16 mouse cellular contexts compared by ENCODE assay signal in the genomic region with DNA sequence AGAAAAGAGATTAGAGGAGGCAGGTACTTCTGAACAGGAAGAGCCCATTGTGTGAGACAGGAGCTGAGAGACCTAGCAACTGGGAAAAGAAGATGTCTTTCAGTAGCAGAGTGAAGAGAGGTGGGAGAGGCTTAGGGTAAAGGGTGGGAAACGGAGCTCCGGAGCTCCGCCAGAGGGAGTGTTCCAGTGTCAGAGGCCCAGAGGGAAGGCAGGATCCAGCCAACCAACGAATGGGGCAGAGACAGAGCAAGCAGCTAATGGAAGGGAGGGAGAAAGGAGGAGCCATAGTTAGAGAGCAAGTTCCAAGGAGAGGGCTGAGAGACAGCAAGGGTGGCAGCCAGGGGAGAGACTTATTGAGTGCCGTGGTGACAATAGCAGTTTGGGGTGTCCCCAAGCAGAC. TPM values are rescaled to one million over a fixed set of nuclear protein-coding genes. Genes with fewer than 3 reads are reported as not detected.
DNase-seq lines count a peak whose midpoint lies in the region; ATAC-seq and TF ChIP-seq lines count a peak whose summit lies in the region.
"Had no signal": no experiment of that assay in that cellular context is flagged by ENCODE, and none has a peak within 500 bp of the region (broad histone marks: within the 10 kb centered on the region; RNA-seq: fewer than 3 reads in every experiment).

No protein-coding gene starts in this region.

- WGBS in heart, embryonic 11.5 days (ENCODE audit: insufficient replicate concordance): 13% methylated on average over 5 of the region's 5 CpGs

- in situ Hi-C loops in ES-E14 (cut with MboI; ENCODE audit: low sequenced_read_pairs in 2 of 2, unreplicated experiment in 2 of 2): no loop called here

- DNase-seq in heart, adult 9 months (ENCODE audit: low spot score in 2 of 2): no peak
- DNase-seq in layer of hippocampus, adult 2 months (ENCODE audit: low spot score in 2 of 2): no peak
- no peak for DNase-seq in layer of hippocampus, adult 9-10 months (ENCODE audit: low spot score)
- DNase-seq in ES-E14 (ENCODE audit: low read depth, low spot score): peak; percentile 37
- peak; percentile 37 for DNase-seq in embryo, embryonic 10 days (ENCODE audit: low spot score)
- no peak for DNase-seq in neural tube, embryonic 10.5 days (ENCODE audit: extremely low spot score, low spot score)
- DNase-seq in adrenal gland, adult 2 months: no peak
- DNase-seq: gastrocnemius, postnatal 25 days; heart, postnatal 14 days; kidney, postnatal 25 days; liver, postnatal 0 days; thymus, postnatal 14 days had no signal

- H3K4me3 ChIP-seq in heart, embryonic 11.5 days (ENCODE audit: low read depth, low read length): no peak overlapping the region
- H3K4me3 ChIP-seq in layer of hippocampus, adult 2 months: no peak overlapping the region
- no peak overlapping the region for H3K4me3 ChIP-seq in ES-E14 (ENCODE audit: insufficient read depth in 1 of 2, low read depth in 1 of 2, low read length in 2 of 2, poor library complexity in 1 of 2, severe bottlenecking in 1 of 2)
- H3K4me3 ChIP-seq: intestine, embryonic 15.5 days; limb, embryonic 12.5 days; megakaryocyte, embryonic 14.5 days had no signal

- no peaks in the 10 kb centered on the region; the same call in 1 of the 2 replicates for H3K9me3 ChIP-seq in heart, embryonic 11.5 days (replicated peaks; ENCODE audit: control insufficient read depth, low read length)
- H3K9me3 ChIP-seq in ES-E14 (ENCODE audit: control insufficient read depth, insufficient read depth, low read depth, low read length): no peaks in the 10 kb centered on the region
- H3K9me3 ChIP-seq: intestine, embryonic 15.5 days had no signal

- no peak overlapping the region for H3K27ac ChIP-seq in heart, embryonic 11.5 days (ENCODE audit: low read depth, low read length)
- H3K27ac ChIP-seq in layer of hippocampus, adult 2 months: no peak overlapping the region
- H3K27ac ChIP-seq in ES-E14 (ENCODE audit: insufficient read depth, low read depth, low read length, poor library complexity, severe bottlenecking): no peak overlapping the region
- H3K27ac ChIP-seq: intestine, embryonic 15.5 days; limb, embryonic 12.5 days had no signal

- no peak for ATAC-seq in heart, embryonic 11.5 days (replicated peaks; ENCODE audit: insufficient number of reproducible peaks, low FRiP score, low TSS enrichment)
- ATAC-seq: intestine, embryonic 15.5 days; liver, postnatal 0 days had no signal

- H3K4me2 ChIP-seq in heart, embryonic 11.5 days: peak overlapping the region; percentile 2; the same call in 1 of the 2 replicates
- H3K4me2 ChIP-seq: intestine, embryonic 15.5 days; limb, embryonic 12.5 days had no signal

- peak; percentile 23; the same call in 1 of the 2 replicates for TF ChIP-seq CTCF in layer of hippocampus, adult 2 months (conservative IDR thresholded peaks at IDR 0.05)

- peaks cover 14% of the 10 kb centered on the region for H3K4me1 ChIP-seq in heart, embryonic 11.5 days (ENCODE audit: control insufficient read depth, insufficient read depth, low read length)
- H3K4me1 ChIP-seq in ES-E14 (ENCODE audit: control insufficient read depth in 2 of 2, insufficient read depth in 2 of 2, low read length in 2 of 2, poor library complexity in 1 of 2): peaks cover 0 to 8% of the 10 kb centered on the region in 2 experiments; a peak in 2 of 4 replicates

- H3K36me3 ChIP-seq in heart, embryonic 11.5 days (ENCODE audit: control insufficient read depth, insufficient read depth, low read length): peaks cover 10% of the 10 kb centered on the region
- H3K36me3 ChIP-seq in ES-E14 (ENCODE audit: control insufficient read depth, insufficient read depth, low read length, poor library complexity, severe bottlenecking): no peaks in the 10 kb centered on the region; the same call in 1 of the 2 replicates

- no peaks in the 10 kb centered on the region for H3K27me3 ChIP-seq in heart, embryonic 11.5 days (ENCODE audit: control insufficient read depth, insufficient read depth, low read length)
- H3K27me3 ChIP-seq: intestine, embryonic 15.5 days; limb, embryonic 12.5 days; megakaryocyte, embryonic 14.5 days had no signal

- no peak overlapping the region for H3K9ac ChIP-seq in heart, embryonic 11.5 days (ENCODE audit: low read depth, low read length)
- H3K9ac ChIP-seq in ES-E14 (ENCODE audit: insufficient read depth, low read depth, low read length, poor library complexity, severe bottlenecking): no peak overlapping the region; the same call in 1 of the 2 replicates
- H3K9ac ChIP-seq: intestine, embryonic 15.5 days; limb, embryonic 12.5 days; liver, postnatal 0 days had no signal

TF ChIP-seq in ES-E14, 5 proteins besides CTCF, POLR2A, EP300 and RAD21:
- no peak for TF ChIP-seq CHD2 (IDR thresholded peaks at IDR 0.05; ENCODE audit: low read depth, low read length)
- TF ChIP-seq HCFC1 (IDR thresholded peaks at IDR 0.05; ENCODE audit: borderline replicate concordance, insufficient read depth, low read length): no peak
- TF ChIP-seq MAFK (IDR thresholded peaks at IDR 0.05; ENCODE audit: insufficient read depth, low read depth, low read length): no peak
- no peak for TF ChIP-seq ZC3H11A (IDR thresholded peaks at IDR 0.05; ENCODE audit: borderline replicate concordance, low read depth, low read length)
- TF ChIP-seq ZNF384 (IDR thresholded peaks at IDR 0.05; ENCODE audit: low read depth, low read length): no peak

RNA-seq across cellular contexts. Expression of a gene that starts 4.5 kb away (rescaled TPM):
- 4.2 and 5.3 TPM in 2 replicates for polyA plus RNA-seq in heart, embryonic 11.5 days (2014; fragmentation: Nextera tagmentation; extraction: Ambion mirVana)
- 10 to 100 TPM; 16.2 to 18.9 TPM for total RNA-seq in layer of hippocampus, adult 2 months (2021)
- 10.6 and 13.3 TPM in 2 replicates for total RNA-seq in ES-E14 (2012; rRNA removed)
- total RNA-seq in adrenal gland, adult 2 months (2021): 1 to 10 TPM; 7.2 to 7.5 TPM
- polyA plus RNA-seq in adrenal gland, adult 2 months (2012; rRNA removed): 0.36 and 0.44 TPM in 2 replicates

Comparison
In these comparisons a context has a peak if more than half of its experiments do, and no peak if none do; other contexts are left out.
1. DNase-seq: peak in ES-E14 (single experiment) and embryo, embryonic 10 days (single experiment); none in heart, adult 9 months (0 of 2), layer of hippocampus, adult 2 months (0 of 2), layer of hippocampus, adult 9-10 months (single experiment), neural tube, embryonic 10.5 days (single experiment) and adrenal gland, adult 2 months (single experiment).